Comparison of ENCODE assay signal across 29 mouse cellular contexts in genomic region chr14:22757493-22757892, GRCm38 (mm10).
DNase-seq lines count a peak whose midpoint lies in the region; ATAC-seq lines count a peak whose summit lies in the region.
"Had no signal": no experiment of that assay in that cellular context is flagged by ENCODE, and none has a peak within 500 bp of the region (broad histone marks: within the 10 kb centered on the region; RNA-seq: fewer than 3 reads in every experiment).

No protein-coding gene starts in this region.

- no peak for ATAC-seq in lung, embryonic 16.5 days (ENCODE audit: low read depth)
- peak; percentile 73 for ATAC-seq in kidney, embryonic 16.5 days (ENCODE audit: low FRiP score, low TSS enrichment)
- ATAC-seq in erythroblast, adult 5-6 weeks (replicated peaks; ENCODE audit: low FRiP score, poor library complexity, severe bottlenecking), result no peak
- ATAC-seq: CD4-positive, CD25-positive, alpha-beta regulatory T cell, adult 4 months; forebrain, embryonic 13.5 days; forebrain, postnatal 0 days; hindbrain, postnatal 0 days had no signal

- no peaks in the 10 kb centered on the region for H3K36me3 ChIP-seq in lung, embryonic 16.5 days (ENCODE audit: control insufficient read depth, insufficient read depth, low read length)
- no peaks in the 10 kb centered on the region for H3K36me3 ChIP-seq in kidney, embryonic 16.5 days (ENCODE audit: insufficient read depth, low read length)
- H3K36me3 ChIP-seq: embryonic facial prominence, embryonic 10.5 days; embryonic facial prominence, embryonic 13.5 days; forebrain, embryonic 10.5 days; heart, embryonic 12.5 days; heart, embryonic 15.5 days had no signal

- no peak overlapping the region for H3K9ac ChIP-seq in lung, embryonic 16.5 days (ENCODE audit: low read length)
- no peak overlapping the region for H3K9ac ChIP-seq in kidney, embryonic 16.5 days (replicated peaks; ENCODE audit: low read length)
- H3K9ac ChIP-seq: embryonic facial prominence, embryonic 13.5 days; forebrain, embryonic 13.5 days; forebrain, postnatal 0 days; heart, embryonic 12.5 days; heart, embryonic 15.5 days; hindbrain, embryonic 14.5 days had no signal

- H3K9me3 ChIP-seq in lung, embryonic 16.5 days (ENCODE audit: control insufficient read depth, low read length), result no peaks in the 10 kb centered on the region
- peaks cover 2% of the 10 kb centered on the region; the same call in 1 of the 2 replicates for H3K9me3 ChIP-seq in kidney, embryonic 16.5 days (ENCODE audit: low read length)
- H3K9me3 ChIP-seq: embryonic facial prominence, embryonic 10.5 days; embryonic facial prominence, embryonic 13.5 days; forebrain, embryonic 10.5 days; heart, embryonic 12.5 days; heart, embryonic 15.5 days had no signal

- no peak for DNase-seq in lung, adult 18-20 months
- DNase-seq in kidney, adult 9 months, result peak; percentile 52
- DNase-seq in kidney, postnatal 14 days, result peak; percentile 68
- DNase-seq in B cell, adult 2 months, result no peak
- DNase-seq in retina, postnatal 1 day, result no peak
- DNase-seq: adrenal gland, adult 2 months; adrenal gland, postnatal 14 days; cerebellum, adult 11 months; cerebellum, adult 2 months; cerebellum, postnatal 10 days; cerebellum, postnatal 36 days; embryo, embryonic 11 days; forebrain, postnatal 0 days; gastrocnemius, adult 2 months; gastrocnemius, postnatal 14 days; heart, postnatal 10 days; heart, postnatal 36 days had no signal

- WGBS in lung, embryonic 16.5 days, result 84% methylated on average over 3 of the region's 3 CpGs
- WGBS in kidney, embryonic 16.5 days, result 60% methylated on average over 3 of the region's 3 CpGs

- H3K4me2 ChIP-seq in lung, embryonic 16.5 days (ENCODE audit: low read depth, low read length), result no peak overlapping the region
- H3K4me2 ChIP-seq in kidney, embryonic 16.5 days (replicated peaks; ENCODE audit: low read depth, low read length), result no peak overlapping the region
- H3K4me2 ChIP-seq: embryonic facial prominence, embryonic 13.5 days; forebrain, embryonic 13.5 days; heart, embryonic 12.5 days; heart, embryonic 15.5 days; hindbrain, embryonic 14.5 days had no signal

- H3K27ac ChIP-seq in lung, embryonic 16.5 days (ENCODE audit: low read length), result 0 out of 2 replicates have a peak overlapping the region, but pooled peaks have one; percentile 11
- peak overlapping the region; percentile 45; the same call in 1 of the 2 replicates for H3K27ac ChIP-seq in kidney, embryonic 16.5 days (ENCODE audit: low read length)
- H3K27ac ChIP-seq: embryonic facial prominence, embryonic 10.5 days; embryonic facial prominence, embryonic 13.5 days; forebrain, embryonic 10.5 days; forebrain, embryonic 13.5 days; gastrocnemius, adult 2 months; heart, embryonic 15.5 days; hindbrain, embryonic 14.5 days; hindbrain, postnatal 0 days had no signal

- no peaks in the 10 kb centered on the region for H3K27me3 ChIP-seq in lung, embryonic 16.5 days (ENCODE audit: control insufficient read depth, insufficient read depth, low read depth, low read length)
- no peaks in the 10 kb centered on the region for H3K27me3 ChIP-seq in kidney, embryonic 16.5 days (ENCODE audit: insufficient read depth, low read length)
- H3K27me3 ChIP-seq: embryonic facial prominence, embryonic 13.5 days; heart, embryonic 12.5 days; heart, embryonic 15.5 days had no signal

- peaks cover 20% of the 10 kb centered on the region for H3K4me1 ChIP-seq in lung, embryonic 16.5 days (replicated peaks; ENCODE audit: control insufficient read depth, insufficient read depth, low read length)
- H3K4me1 ChIP-seq in kidney, embryonic 16.5 days (ENCODE audit: insufficient read depth, low read length), result peaks cover 23% of the 10 kb centered on the region
- H3K4me1 ChIP-seq: forebrain, embryonic 10.5 days; forebrain, embryonic 13.5 days had no signal

- H3K4me3 ChIP-seq in lung, embryonic 16.5 days (ENCODE audit: low read length), result no peak overlapping the region
- no peak overlapping the region for H3K4me3 ChIP-seq in kidney, embryonic 16.5 days (ENCODE audit: low read length)
- H3K4me3 ChIP-seq: embryonic facial prominence, embryonic 10.5 days; embryonic facial prominence, embryonic 13.5 days; forebrain, embryonic 10.5 days; forebrain, embryonic 13.5 days; gastrocnemius, adult 2 months; heart, embryonic 12.5 days; heart, embryonic 15.5 days had no signal

Comparison
In these comparisons a context has a peak if more than half of its experiments do, and no peak if none do; other contexts are left out.
1. DNase-seq: peak in kidney, adult 9 months (single experiment) and kidney, postnatal 14 days (single experiment); none in lung, adult 18-20 months (0 of 2), B cell, adult 2 months (0 of 2) and retina, postnatal 1 day (single experiment).